Mouse (Mus musculus) telencephalon, adult 2 months (tissue): ENCODE measurements at regions not wholly inside any gene's neighbourhood (a gene's known extent, or its start where the extent isn't known, plus 50 kb on each side); places are given as distances from the start of the nearest gene placed in this dataset.

Experiments used
- DNase-seq: peaks from one replicate; pipeline ENCODE4 v3.0.0-alpha.2; 2011; ENCODE audit warnings: low read depth, low spot score

DNA sequence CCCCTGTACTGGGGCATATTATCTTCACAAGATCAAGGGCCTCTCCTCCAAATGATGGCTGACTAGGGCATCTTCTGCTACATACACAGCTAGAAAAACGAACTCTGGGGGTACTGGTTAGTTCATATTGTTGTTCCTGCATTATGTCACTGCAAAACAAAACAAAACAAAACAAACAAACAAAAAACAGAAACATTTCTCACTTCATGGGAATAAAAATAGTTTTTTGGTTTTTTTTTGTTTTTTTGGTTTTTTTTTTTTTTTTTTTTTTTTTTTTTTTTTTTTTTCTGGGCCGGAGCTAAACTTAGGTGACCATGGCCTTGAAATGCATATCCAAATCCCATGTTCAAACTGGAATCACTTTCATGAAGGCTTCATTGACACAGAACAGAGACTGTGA lies 1184.4 kb downstream of the Efna5 start:
- DNase-seq, result no peak

DNA sequence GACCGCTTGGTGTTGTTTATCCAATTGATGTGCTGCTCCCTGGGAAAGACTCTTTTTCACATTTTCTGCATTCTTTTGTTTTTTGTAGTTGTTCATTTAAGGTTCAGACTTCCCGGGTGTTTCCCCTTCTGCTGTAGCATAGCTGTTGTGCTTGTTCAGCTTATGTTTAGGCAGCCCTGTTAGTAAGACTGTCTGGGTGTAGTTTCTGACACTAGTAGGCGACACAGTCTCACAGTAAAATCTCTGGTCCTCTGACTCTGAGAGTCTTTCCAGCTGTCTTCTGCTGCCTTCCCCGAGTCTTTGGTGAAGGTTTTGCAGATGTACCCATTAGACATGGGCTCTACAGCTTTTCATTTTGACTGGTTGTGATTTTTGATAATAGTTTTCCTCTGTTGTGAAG lies 1194.8 kb downstream of the Efna5 start:
- no peak for DNase-seq

DNA sequence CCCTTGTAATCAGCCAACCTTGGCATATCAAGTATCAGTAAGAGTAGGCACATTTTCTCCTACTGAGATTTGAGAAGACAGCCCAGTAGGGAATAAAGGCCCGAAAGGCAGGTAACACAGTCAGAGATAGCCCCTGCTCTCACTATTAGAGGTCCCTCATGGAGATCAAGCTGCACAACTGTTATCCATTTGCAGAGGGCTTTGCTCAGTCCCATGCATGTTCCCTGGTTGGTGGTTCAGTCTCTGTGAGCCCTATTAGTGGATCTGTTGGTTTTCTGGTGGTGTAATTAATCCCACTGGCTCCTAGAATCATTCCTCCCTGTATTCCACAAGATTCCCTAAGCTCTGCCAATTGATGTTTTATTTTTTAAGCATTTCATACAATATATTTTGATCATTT lies 1196.6 kb downstream of the Efna5 start:
- no peak for DNase-seq

DNA sequence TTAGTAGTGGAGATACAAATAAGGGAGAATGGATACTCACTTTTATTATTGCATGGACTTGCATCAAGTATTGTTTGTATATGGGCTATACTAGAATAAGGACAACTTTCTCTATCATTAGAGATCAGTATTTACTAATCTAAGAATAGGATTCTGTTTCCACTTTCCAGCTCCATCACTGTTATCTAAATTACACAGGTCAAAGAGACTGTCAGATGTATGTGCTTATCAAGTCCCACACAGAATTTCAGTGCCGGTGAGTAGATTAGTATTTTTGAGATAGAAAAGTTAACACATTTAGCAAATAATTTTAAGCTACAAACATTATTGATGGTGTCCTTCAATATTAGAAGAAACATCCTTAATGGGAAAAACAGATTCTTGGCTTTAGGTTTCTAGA lies 1210.5 kb downstream of the Efna5 start:
- no peak for DNase-seq

DNA sequence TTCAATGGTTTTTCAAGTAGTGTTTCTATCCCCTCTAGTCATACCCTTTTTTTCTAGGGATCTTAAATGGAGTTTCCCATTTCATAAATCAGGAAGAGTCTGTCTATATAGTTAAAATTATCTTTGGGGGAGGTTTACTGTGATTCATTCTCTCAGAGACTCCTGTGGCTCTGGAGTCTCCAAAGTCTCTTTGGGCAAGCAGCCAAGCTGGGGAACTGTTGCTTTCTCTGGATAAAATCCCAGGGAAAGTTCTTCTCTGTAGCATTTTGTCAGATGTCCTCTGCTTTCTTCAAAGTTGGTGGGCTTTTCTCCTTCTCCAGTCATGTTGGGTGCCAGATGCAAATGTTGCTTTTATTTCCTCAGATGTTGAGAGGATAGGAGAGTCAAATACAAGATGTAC lies 1213.7 kb downstream of the Efna5 start:
- DNase-seq, result peak; percentile 53

DNA sequence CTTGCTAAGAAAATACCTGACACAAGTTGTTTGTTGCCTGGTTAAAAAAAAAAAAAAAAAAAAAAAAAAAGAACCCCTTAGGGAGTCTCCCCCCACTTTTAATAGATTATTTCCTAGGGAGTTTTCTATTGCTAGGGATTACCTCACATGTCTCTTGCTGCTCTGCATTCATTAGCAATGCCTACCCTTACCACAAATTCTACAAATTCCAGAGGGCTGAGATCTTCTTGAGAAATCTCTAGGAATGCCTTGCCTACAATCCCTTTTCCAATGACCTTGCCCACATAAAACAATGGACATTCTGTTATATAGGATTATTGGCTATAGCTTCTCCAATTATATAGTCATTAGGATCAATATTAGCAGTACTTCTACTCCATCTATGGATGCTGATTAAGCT lies 1216.2 kb downstream of the Efna5 start:
- DNase-seq, result no peak

DNA sequence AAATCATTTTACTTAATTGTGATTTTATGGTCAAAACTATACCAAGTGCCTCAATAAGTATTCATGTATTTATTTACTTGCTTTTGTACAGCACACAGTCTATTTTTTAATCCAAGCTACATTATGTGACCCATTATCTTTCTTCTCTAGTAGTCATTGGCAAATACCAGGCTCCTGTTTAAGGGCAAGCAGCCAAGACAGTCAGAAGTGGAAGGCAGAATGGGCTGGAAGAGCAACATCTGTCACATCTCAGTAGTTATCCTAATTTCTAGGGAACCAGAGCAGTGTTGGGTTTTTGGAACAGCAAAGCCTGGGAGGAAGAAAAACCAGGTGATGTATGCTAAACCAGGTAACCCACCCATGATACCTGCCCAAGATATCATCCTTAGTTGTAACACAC lies 1233.5 kb downstream of the Efna5 start:
- no peak for DNase-seq

DNA sequence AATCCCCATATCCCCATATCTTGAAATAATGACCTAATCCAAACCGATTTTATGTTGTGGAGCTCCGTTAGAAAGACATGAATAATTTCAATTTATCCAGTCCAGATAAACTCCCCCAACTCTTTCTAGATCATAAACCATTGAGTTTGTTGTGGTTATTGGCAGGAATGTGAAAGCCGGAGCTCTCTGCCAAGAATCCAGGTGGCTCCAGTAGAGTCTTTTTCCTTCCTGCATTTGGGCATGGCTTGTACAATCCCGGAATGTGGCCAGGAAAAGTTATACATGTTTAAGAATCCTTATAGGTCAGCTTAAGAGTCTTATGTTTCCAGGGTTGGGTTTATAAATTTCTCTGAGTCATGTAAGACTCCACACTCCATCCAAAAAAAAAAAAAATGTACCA lies 1272.8 kb downstream of the Efna5 start:
- no peak for DNase-seq

DNA sequence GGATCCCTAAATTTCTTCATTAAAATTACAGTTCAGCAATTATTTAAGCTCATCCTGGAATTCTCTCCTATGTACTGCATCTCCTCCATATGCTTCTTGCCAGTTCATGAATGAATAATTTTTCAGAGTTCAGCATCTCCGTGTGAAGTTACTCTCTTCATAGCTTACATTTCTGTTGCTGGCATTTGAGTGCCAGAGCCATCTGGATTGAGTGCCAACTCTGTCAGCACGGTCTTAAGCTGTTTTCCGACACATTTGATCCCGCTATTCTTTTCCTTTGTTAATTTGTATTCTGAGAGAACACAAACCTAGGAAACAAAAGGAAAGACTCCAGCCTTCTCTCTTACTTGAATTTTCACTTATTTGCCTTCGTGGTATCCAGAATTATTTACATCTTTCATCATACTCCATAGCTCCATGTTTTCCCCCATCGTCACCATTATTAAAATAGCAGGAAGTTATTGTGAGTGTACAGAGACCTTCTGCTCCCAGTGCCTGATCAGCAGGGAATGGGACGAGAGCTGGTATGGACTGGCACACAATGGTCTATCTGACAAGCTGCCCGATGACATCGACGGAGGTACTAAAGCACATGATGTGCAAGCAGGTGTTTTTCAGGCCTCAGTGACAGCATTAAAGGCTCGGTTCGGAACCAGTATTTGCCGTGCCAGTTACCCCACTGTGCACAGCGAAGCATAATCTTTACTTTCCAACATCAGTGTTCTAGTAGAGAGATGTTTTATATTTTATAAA lies 1274.2 kb downstream of the Efna5 start:
- no peak for DNase-seq

DNA sequence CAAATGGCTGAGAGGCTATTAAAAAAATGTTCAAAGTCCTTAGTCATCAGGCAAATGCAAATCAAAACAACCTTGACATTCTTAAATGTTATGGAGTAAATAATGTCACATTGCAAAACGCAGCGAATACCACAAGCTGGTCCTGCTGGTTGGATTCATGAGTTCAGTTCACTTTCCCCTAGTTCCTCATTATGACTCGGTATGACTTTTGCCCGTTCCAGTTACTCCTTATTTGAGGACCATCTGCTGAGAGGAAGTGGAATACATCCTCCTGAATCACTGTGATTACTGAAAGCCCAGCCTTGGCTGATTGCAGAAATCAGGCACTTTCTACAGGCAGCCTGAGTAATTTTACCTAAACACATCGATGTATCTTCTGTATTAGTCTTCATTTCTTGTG lies 1276.9 kb downstream of the Efna5 start:
- no peak for DNase-seq

DNA sequence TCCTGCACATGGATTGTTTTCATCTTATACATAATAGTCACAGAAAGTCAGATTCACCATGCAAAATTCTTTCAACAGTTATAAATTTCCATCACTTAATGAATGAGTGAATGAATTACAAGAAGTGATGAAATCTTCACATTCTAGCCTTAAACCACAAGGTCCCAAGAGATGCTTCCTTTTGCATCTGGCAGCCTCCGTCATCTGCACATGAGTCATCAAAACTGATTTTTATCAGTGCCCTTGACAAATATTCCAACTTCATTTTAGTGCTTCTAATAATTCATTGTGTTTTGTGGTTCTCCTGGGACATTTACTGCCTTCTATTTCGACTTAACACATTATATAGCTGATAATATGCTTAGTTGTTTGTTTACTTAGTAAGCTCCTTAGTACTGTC lies 1291.9 kb downstream of the Efna5 start:
- DNase-seq, result no peak

DNA sequence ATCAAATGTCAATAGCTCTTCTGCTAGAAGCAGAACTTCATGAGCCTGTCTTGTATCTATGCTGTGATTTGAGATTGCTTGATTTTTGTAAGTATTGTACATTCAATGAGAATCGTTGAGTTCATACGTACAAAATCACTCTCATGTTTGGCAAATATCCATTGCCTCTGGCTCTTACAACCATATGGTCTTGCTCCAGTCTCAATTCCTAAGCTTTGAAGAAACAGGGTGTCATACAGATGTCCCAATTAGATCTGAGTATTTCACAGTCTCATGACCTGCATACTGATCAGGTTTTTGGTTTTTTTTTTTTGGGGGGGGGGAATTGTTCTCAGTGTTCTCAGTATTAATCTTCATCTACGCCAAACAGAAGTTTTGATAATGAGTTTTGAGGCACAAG lies 1302.2 kb downstream of the Efna5 start:
- no peak for DNase-seq

DNA sequence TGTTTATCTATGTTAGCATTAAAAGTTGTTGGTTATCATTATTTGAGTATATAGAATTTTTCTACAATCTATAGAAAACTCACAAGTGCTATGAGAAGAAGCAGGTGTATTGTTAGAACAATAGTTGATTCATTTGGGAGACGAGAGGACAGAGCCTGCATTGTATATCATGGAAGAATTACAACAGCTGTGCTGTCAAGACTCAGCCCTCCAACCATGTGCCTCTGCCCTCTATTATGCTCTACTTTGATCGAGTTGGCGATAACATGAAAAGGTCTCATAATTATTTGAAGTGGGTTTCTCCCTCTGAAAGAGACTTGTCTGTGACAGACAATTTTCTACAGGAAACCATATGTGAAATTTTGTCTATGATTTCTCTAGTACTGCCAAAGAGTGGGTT lies 1310.2 kb downstream of the Efna5 start:
- DNase-seq, result no peak
